Mouse (Mus musculus): ENCODE results near the gene Gatad2b. TPM values are rescaled to one million over a fixed set of nuclear protein-coding genes. Genes with fewer than 3 reads are reported as not detected.
"Not testable (repeated sequence)": the region's sequence is repeated elsewhere in the genome, so short reads cannot be mapped to it uniquely, and the experiment has no call there.

The Gatad2b gene
- polyA plus RNA-seq, 1 experiment from 2014 or later, result 13.2 TPM

DNA sequence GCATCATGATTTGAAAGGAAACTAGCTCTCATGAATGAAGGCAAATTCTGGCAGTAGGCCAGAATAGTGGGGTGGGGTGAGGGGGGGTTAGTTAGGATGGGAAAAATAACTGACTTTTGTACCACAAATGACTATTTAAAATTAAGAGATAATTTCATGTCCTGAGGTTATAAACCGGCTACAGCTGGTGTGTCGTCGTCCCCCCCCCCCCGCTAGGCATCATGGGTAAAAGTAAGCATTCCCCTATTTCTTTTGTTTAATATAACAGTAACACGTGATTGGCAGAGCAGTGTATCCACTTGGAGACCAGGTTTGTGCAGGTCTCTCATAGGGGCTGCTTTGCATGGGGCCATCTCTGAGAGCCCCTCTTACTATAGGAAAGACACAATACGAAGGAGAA, 29.3 kb downstream of the Gatad2b start:
- Histone ChIP-seq H3K36me3 (no peaks in the 10 kb centered on the region), H3K9ac (replicated peaks) (peak overlapping the region; percentile 40; the same call in 1 of the 2 replicates), H3K4me2 (peak overlapping the region; percentile 55), H3K4me3 (replicated peaks) (peak overlapping the region; percentile 27), H3K9me3 (replicated peaks) (no peaks in the 10 kb centered on the region), H3K4me1 (peaks cover 38% of the 10 kb centered on the region), H3K27ac (replicated peaks) (peak overlapping the region; percentile 87), H3K27me3 (replicated peaks) (no peaks in the 10 kb centered on the region)
- peak; percentile 67; the same call in 1 of the 2 replicates for ATAC-seq (ENCODE audit: low FRiP score)
- WGBS, result 26% methylated on average over 6 of the region's 6 CpGs

- Histone ChIP-seq H3K4me1 (peaks cover 38% of the 10 kb centered on the region), H3K9me3 (replicated peaks) (no peaks in the 10 kb centered on the region), H3K36me3 (no peaks in the 10 kb centered on the region), H3K27ac (replicated peaks) (peak overlapping the region; percentile 87), H3K9ac (replicated peaks) (0 out of 2 replicates have a peak overlapping the region, but pooled peaks have one; percentile 27), H3K27me3 (replicated peaks) (no peaks in the 10 kb centered on the region), H3K4me2 (peak overlapping the region; percentile 55), H3K4me3 (replicated peaks) (no peak overlapping the region)
- WGBS, result 4% methylated on average over 5 of the region's 5 CpGs
- ATAC-seq (ENCODE audit: low FRiP score), result peak; percentile 89
Observed at GRCm38 (mm10) chr3:90323119-90323518, 30.1 kb downstream of the Gatad2b start.

GRCm38 (mm10) chr3:90332485-90332884, 39.5 kb downstream of the Gatad2b start:
- Histone ChIP-seq H3K4me3 (replicated peaks) (no peak overlapping the region), H3K27me3 (replicated peaks) (no peaks in the 10 kb centered on the region), H3K9ac (replicated peaks) (no peak overlapping the region), H3K4me2 (no peak overlapping the region), H3K9me3 (replicated peaks) (no peaks in the 10 kb centered on the region), H3K4me1 (peaks cover 11% of the 10 kb centered on the region), H3K36me3 (no peaks in the 10 kb centered on the region), H3K27ac (replicated peaks) (no peak overlapping the region)
- 91% methylated on average over 5 of the region's 5 CpGs for WGBS
- no peak for ATAC-seq (ENCODE audit: low FRiP score)

GRCm38 (mm10) chr3:90335517-90335916, 42.5 kb downstream of the Gatad2b start:
- Histone ChIP-seq H3K4me3 (replicated peaks) (no peak overlapping the region), H3K9me3 (replicated peaks) (no peaks in the 10 kb centered on the region), H3K4me1 (peaks cover 17% of the 10 kb centered on the region), H3K36me3 (no peaks in the 10 kb centered on the region), H3K9ac (replicated peaks) (no peak overlapping the region), H3K27me3 (replicated peaks) (no peaks in the 10 kb centered on the region), H3K4me2 (no peak overlapping the region), H3K27ac (replicated peaks) (no peak overlapping the region)
- no peak for ATAC-seq (ENCODE audit: low FRiP score)

GRCm38 (mm10) chr3:90338190-90338589, 45.2 kb downstream of the Gatad2b start:
- Histone ChIP-seq H3K4me1 (peaks cover 17% of the 10 kb centered on the region), H3K27me3 (replicated peaks) (no peaks in the 10 kb centered on the region), H3K27ac (replicated peaks) (peak overlapping the region; percentile 43; the same call in 1 of the 2 replicates), H3K36me3 (peaks cover 11% of the 10 kb centered on the region), H3K9me3 (replicated peaks) (no peaks in the 10 kb centered on the region), H3K4me3 (replicated peaks) (no peak overlapping the region), H3K9ac (replicated peaks) (no peak overlapping the region; the same call in 1 of the 2 replicates), H3K4me2 (no peak overlapping the region)
- no peak for ATAC-seq (ENCODE audit: low FRiP score)
- WGBS, result 53% methylated on average over 3 of the region's 3 CpGs

DNA sequence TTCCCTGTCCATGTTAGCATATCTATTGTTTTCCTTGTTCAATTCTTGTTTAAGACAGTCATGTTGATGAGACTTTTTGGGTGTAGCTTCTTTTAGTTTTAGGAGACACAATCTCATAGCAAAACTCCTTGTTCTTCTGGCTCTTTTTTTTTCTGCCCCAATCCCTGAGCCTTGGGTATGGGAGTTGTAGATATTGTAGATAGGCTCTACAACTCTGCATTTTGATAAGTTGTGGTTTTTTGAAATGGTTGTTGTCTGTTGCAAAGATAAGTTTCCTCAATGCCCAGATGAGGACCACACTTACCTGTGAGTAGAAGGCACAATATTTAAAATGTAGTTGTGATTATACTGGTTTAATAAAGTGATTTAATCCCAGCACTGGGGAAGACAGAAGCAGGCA, 47.2 kb downstream of the Gatad2b start:
- Histone ChIP-seq H3K4me3 (replicated peaks) (no peak overlapping the region), H3K27ac (replicated peaks) (no peak overlapping the region), H3K4me1 (peaks cover 12% of the 10 kb centered on the region), H3K9ac (replicated peaks) (no peak overlapping the region), H3K4me2 (no peak overlapping the region), H3K36me3 (peaks cover 19% of the 10 kb centered on the region), H3K9me3 (replicated peaks) (no peaks in the 10 kb centered on the region), H3K27me3 (replicated peaks) (no peaks in the 10 kb centered on the region)
- no peak for ATAC-seq (ENCODE audit: low FRiP score)

- not testable (repeated sequence) for H3K4me3 ChIP-seq (replicated peaks); H3K4me2 ChIP-seq; H3K27ac ChIP-seq (replicated peaks); H3K9ac ChIP-seq (replicated peaks); H3K9me3 ChIP-seq (replicated peaks); H3K27me3 ChIP-seq (replicated peaks); ATAC-seq (ENCODE audit: low FRiP score); H3K4me1 ChIP-seq
- peaks cover 24% of the 10 kb centered on the region for H3K36me3 ChIP-seq
- 62% methylated on average over 2 of the region's 2 CpGs for WGBS
Observed at GRCm38 (mm10) chr3:90342853-90343252, 49.9 kb downstream of the Gatad2b start.

DNA sequence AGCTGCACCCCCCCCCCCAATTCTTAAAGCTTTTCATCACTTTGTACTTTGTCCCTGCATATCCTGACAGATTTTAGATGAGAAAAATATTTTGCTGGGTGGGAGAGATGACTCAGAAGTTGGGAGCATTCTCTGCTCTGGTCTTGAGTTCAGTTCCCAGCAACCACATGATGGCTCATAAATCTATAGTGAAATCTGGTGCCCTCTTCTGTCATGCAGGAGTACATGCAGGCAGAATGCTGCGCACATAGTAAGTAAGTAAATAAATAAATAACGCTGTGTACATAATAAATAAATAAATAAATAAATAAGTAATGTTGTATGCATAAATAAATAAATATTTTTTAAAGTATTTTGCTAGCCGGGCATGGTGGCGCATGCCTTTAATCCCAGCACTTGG, 54.9 kb downstream of the Gatad2b start:
- H3K4me1 ChIP-seq, result no peaks in the 10 kb centered on the region
- no peak overlapping the region for H3K4me2 ChIP-seq
- ATAC-seq (ENCODE audit: low FRiP score), result no peak
- H3K27ac ChIP-seq (replicated peaks), result no peak overlapping the region
- no peaks in the 10 kb centered on the region for H3K9me3 ChIP-seq (replicated peaks)
- 96% methylated on average over 4 of the region's 4 CpGs for WGBS
- H3K9ac ChIP-seq (replicated peaks), result no peak overlapping the region
- no peak overlapping the region for H3K4me3 ChIP-seq (replicated peaks)
- H3K27me3 ChIP-seq (replicated peaks), result no peaks in the 10 kb centered on the region
- peaks cover 48% of the 10 kb centered on the region for H3K36me3 ChIP-seq

GRCm38 (mm10) chr3:90357959-90358358, 65.0 kb downstream of the Gatad2b start:
- WGBS, result 95% methylated on average over 7 of the region's 7 CpGs
- no peaks in the 10 kb centered on the region for H3K9me3 ChIP-seq (replicated peaks)
- H3K27me3 ChIP-seq (replicated peaks), result no peaks in the 10 kb centered on the region
- no peak overlapping the region for H3K4me3 ChIP-seq (replicated peaks)
- no peak overlapping the region for H3K9ac ChIP-seq (replicated peaks)
- H3K4me1 ChIP-seq, result no peaks in the 10 kb centered on the region
- no peak overlapping the region for H3K27ac ChIP-seq (replicated peaks)
- ATAC-seq (ENCODE audit: low FRiP score), result no peak
- no peak overlapping the region for H3K4me2 ChIP-seq
- peaks cover 58% of the 10 kb centered on the region for H3K36me3 ChIP-seq

GRCm38 (mm10) chr3:90359230-90359629, 66.3 kb downstream of the Gatad2b start:
- Histone ChIP-seq H3K27me3 (replicated peaks) (no peaks in the 10 kb centered on the region), H3K36me3 (peaks cover 47% of the 10 kb centered on the region), H3K4me3 (replicated peaks) (no peak overlapping the region), H3K9me3 (replicated peaks) (no peaks in the 10 kb centered on the region), H3K4me2 (no peak overlapping the region), H3K27ac (replicated peaks) (no peak overlapping the region), H3K9ac (replicated peaks) (no peak overlapping the region), H3K4me1 (no peaks in the 10 kb centered on the region)
- 100% methylated on average over 1 of the region's 1 CpGs for WGBS
- ATAC-seq (ENCODE audit: low FRiP score), result no peak

DNA sequence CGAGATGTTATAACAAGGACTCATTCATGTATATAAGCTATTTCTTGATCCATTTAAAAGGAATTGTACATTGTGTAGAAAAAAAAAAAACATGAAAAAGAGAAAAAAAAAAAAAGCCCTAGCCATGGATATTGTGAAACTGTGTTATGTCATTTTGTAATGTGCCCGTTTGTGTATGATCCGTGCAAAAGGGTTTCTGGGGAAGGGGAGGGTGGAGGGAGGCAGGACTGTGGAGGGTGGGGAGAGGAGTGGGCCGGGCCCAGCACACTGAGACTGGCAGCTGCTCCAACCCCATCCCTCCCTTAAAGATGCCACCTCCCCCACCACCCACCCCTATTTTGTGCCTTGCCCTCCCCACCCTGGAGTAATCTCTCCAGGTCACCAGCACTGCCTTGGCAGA, 68.5 kb downstream of the Gatad2b start:
- H3K4me1 ChIP-seq, result no peaks in the 10 kb centered on the region
- 89% methylated on average over 4 of the region's 4 CpGs for WGBS
- no peaks in the 10 kb centered on the region for H3K27me3 ChIP-seq (replicated peaks)
- no peak overlapping the region for H3K4me3 ChIP-seq (replicated peaks)
- H3K9me3 ChIP-seq (replicated peaks), result no peaks in the 10 kb centered on the region
- H3K36me3 ChIP-seq, result peaks cover 27% of the 10 kb centered on the region
- H3K27ac ChIP-seq (replicated peaks), result no peak overlapping the region
- ATAC-seq (ENCODE audit: low FRiP score), result no peak
- no peak overlapping the region for H3K9ac ChIP-seq (replicated peaks)
- no peak overlapping the region for H3K4me2 ChIP-seq

- no peak for ATAC-seq (ENCODE audit: low FRiP score)
- H3K27ac ChIP-seq (replicated peaks), result no peak overlapping the region
- WGBS, result 84% methylated on average over 2 of the region's 2 CpGs
- H3K9ac ChIP-seq (replicated peaks), result no peak overlapping the region
- H3K27me3 ChIP-seq (replicated peaks), result no peaks in the 10 kb centered on the region
- H3K4me1 ChIP-seq, result no peaks in the 10 kb centered on the region
- H3K4me2 ChIP-seq, result no peak overlapping the region
- H3K4me3 ChIP-seq (replicated peaks), result no peak overlapping the region
- peaks cover 19% of the 10 kb centered on the region for H3K36me3 ChIP-seq
- H3K9me3 ChIP-seq (replicated peaks), result no peaks in the 10 kb centered on the region
Observed at GRCm38 (mm10) chr3:90362346-90362745, 69.4 kb downstream of the Gatad2b start.

Measured in neural tube, embryonic 15.5 days (tissue).